8 mouse cellular contexts compared by ENCODE assay signal in genomic region chr7:45367020-45367880, GRCm38 (mm10). TPM values are rescaled to one million over a fixed set of nuclear protein-coding genes. Genes with fewer than 3 reads are reported as not detected.
A peak's percentile ranks its signal among the peaks of the same experiment; 100 is the strongest.
DNase-seq lines count a peak whose midpoint lies in the region; ATAC-seq lines count a peak whose summit lies in the region.

No protein-coding gene starts in this region.

- H3K36me3 ChIP-seq in hindbrain, embryonic 12.5 days = peaks cover 4% of the 10 kb centered on the region; the same call in 1 of the 2 replicates

- peak overlapping the region; percentile 80 for H3K27ac ChIP-seq in hindbrain, embryonic 12.5 days

- ATAC-seq in hindbrain, embryonic 12.5 days (ENCODE audit: low FRiP score) = peak; percentile 90

- peak; percentile 99 for DNase-seq in Muller cell, postnatal 12 days (ENCODE audit: inconsistent ontology term)
- DNase-seq in cerebellum, adult 9-11 months = peak; percentile 99
- peak; percentile 98 to 99 for DNase-seq in frontal cortex, postnatal 10 days (ENCODE audit: low spot score in 2 of 2)
- peak; percentile 99 for DNase-seq in layer of hippocampus, postnatal 14 days (ENCODE audit: low spot score in 2 of 2)
- DNase-seq in lung, postnatal 14 days = peak; percentile 98
- peak; percentile 91 for DNase-seq in retina, adult 2 months (ENCODE audit: low read depth, low spot score)
- DNase-seq in thymus, postnatal 36 days = peak; percentile 96 to 98

- peaks cover 41% of the 10 kb centered on the region for H3K4me1 ChIP-seq in hindbrain, embryonic 12.5 days

- H3K27me3 ChIP-seq in hindbrain, embryonic 12.5 days = peaks cover 63% of the 10 kb centered on the region

- no peaks in the 10 kb centered on the region for H3K9me3 ChIP-seq in hindbrain, embryonic 12.5 days (replicated peaks)

- WGBS in hindbrain, embryonic 12.5 days = 1% methylated on average over 68 of the region's 70 CpGs

- H3K4me2 ChIP-seq in hindbrain, embryonic 12.5 days (replicated peaks) = peak overlapping the region; percentile 74

- peak overlapping the region; percentile 87 for H3K9ac ChIP-seq in hindbrain, embryonic 12.5 days

- H3K4me3 ChIP-seq in hindbrain, embryonic 12.5 days = peak overlapping the region; percentile 79

RNA-seq across cellular contexts. Expression of gene Ppfia3, which starts 0.4 kb away (rescaled TPM):
- polyA plus RNA-seq in hindbrain, embryonic 12.5 days (2016; fragmentation: Nextera tagmentation; extraction: Ambion mirVana) = 15.6 and 16.2 TPM in 2 replicates
- 100 to 1,000 TPM; 133 TPM for total RNA-seq in layer of hippocampus, postnatal 14 days (2021)

RNA-seq across cellular contexts. Expression of gene Lin7b, which starts 3.1 kb away (rescaled TPM):
- 2.9 and 3.8 TPM in 2 replicates for polyA plus RNA-seq in hindbrain, embryonic 12.5 days (2016; fragmentation: Nextera tagmentation; extraction: Ambion mirVana)
- 100 to 1,000 TPM; 148 to 157 TPM for total RNA-seq in layer of hippocampus, postnatal 14 days (2021)

RNA-seq across cellular contexts. Expression of gene Snrnp70, which starts 28.3 kb away (rescaled TPM):
- 285 and 300 TPM in 2 replicates for polyA plus RNA-seq in hindbrain, embryonic 12.5 days (2016; fragmentation: Nextera tagmentation; extraction: Ambion mirVana)
- total RNA-seq in layer of hippocampus, postnatal 14 days (2021) = 100 to 1,000 TPM; 386 to 456 TPM

RNA-seq across cellular contexts. Expression of gene Hrc, which starts 32.2 kb away (rescaled TPM):
- polyA plus RNA-seq in hindbrain, embryonic 12.5 days (2016; fragmentation: Nextera tagmentation; extraction: Ambion mirVana) = 0.65 and 0.68 TPM in 2 replicates
- total RNA-seq in layer of hippocampus, postnatal 14 days (2021) = under 1 TPM; 0.50 to 0.69 TPM

RNA-seq across cellular contexts. Expression of gene Trpm4, which starts 33.7 kb away (rescaled TPM):
- polyA plus RNA-seq in hindbrain, embryonic 12.5 days (2016; fragmentation: Nextera tagmentation; extraction: Ambion mirVana) = 11.5 and 14.7 TPM in 2 replicates
- 10 to 100 TPM; 14.8 to 15.5 TPM for total RNA-seq in layer of hippocampus, postnatal 14 days (2021)

Comparison
In these comparisons a context has a peak if more than half of its experiments do, and no peak if none do; other contexts are left out.
1. Peak in every context shown above with its lines: DNase-seq, ATAC-seq, H3K4me3 ChIP-seq and H3K27ac ChIP-seq.